Mouse (Mus musculus) hindbrain, embryonic 10.5 days (tissue): ENCODE data around the gene Ghdc. TPM values are rescaled to one million over a fixed set of nuclear protein-coding genes. Genes with fewer than 3 reads are reported as not detected.
"Not testable (repeated sequence)": the region's sequence is repeated elsewhere in the genome, so short reads cannot be mapped to it uniquely, and the experiment has no call there.

ENCODE experiments used
- DNase-seq: peaks from one replicate; pipeline ENCODE4 v3.0.0-alpha.2; 2017; ENCODE audit warnings: low spot score
- H3K27ac ChIP-seq: fragments of 300-500 bp; sonication (generic); 2 replicates; pipeline ENCODE4 v1.5.1; 2016; ENCODE audit warnings: mild to moderate bottlenecking, moderate library complexity
- H3K27me3 ChIP-seq: fragments of 300-500 bp; sonication (generic); 2 replicates; pipeline ENCODE4 v1.6.1; 2016; ENCODE audit warnings: mild to moderate bottlenecking; ENCODE audit not compliant: poor library complexity, insufficient read depth, severe bottlenecking
- H3K36me3 ChIP-seq: fragments of 300-500 bp; sonication (generic); 2 replicates; pipeline ENCODE4 v1.6.1; 2016; ENCODE audit warnings: mild to moderate bottlenecking, moderate library complexity
- H3K4me1 ChIP-seq: fragments of 300-500 bp; sonication (generic); replicated peaks from 2 replicates; pipeline ENCODE4 v1.6.1; 2016; ENCODE audit warnings: mild to moderate bottlenecking
- H3K4me3 ChIP-seq: fragments of 300-500 bp; sonication (generic); 2 replicates; pipeline ENCODE4 v1.5.1; 2016; ENCODE audit warnings: mild to moderate bottlenecking, moderate library complexity
- H3K9me3 ChIP-seq: fragments of 300-500 bp; sonication (generic); 2 replicates; pipeline ENCODE4 v1.6.1; 2016; ENCODE audit warnings: mild to moderate bottlenecking, moderate library complexity
- WGBS: fragments of 180-500 bp; shearing (Covaris S2); methylation state at CpG from one replicate; pipeline ENCODE4 v1.1.7; 2016; 5-methylcytosine and 5-hydroxymethylcytosine counted together
- polyA plus RNA-seq: library from polyadenylated mRNA; unstranded; fragments of >200 nt; fragmentation: Nextera tagmentation; extraction: Ambion mirVana; gene quantifications from 2 replicates; pipeline ENCODE4 v1.2.1, GENCODE M21; 2016

Ghdc gene
- polyA plus RNA-seq, 1 experiment from 2014 or later, result 4.3 TPM

GRCm38 (mm10) chr11:100805535-100805934, 34.8 kb upstream of the Ghdc start:
- DNase-seq, result no peak
- Histone ChIP-seq H3K36me3 (peaks cover 43% of the 10 kb centered on the region), H3K4me1 (0 out of 2 replicates have a peak, but pooled peaks cover 4% of the 10 kb centered on the region), H3K9me3 (0 out of 2 replicates have a peak, but pooled peaks cover 3% of the 10 kb centered on the region), H3K4me3 (no peak overlapping the region), H3K27me3 (no peaks in the 10 kb centered on the region), H3K27ac (no peak overlapping the region)
- WGBS, result 87% methylated on average over 7 of the region's 7 CpGs

GRCm38 (mm10) chr11:100804409-100804808, 33.7 kb upstream of the Ghdc start:
- peaks cover 53% of the 10 kb centered on the region for H3K36me3 ChIP-seq
- H3K4me1 ChIP-seq, result 0 out of 2 replicates have a peak, but pooled peaks cover 4% of the 10 kb centered on the region
- H3K27me3 ChIP-seq, result no peaks in the 10 kb centered on the region
- 94% methylated on average over 10 of the region's 10 CpGs for WGBS
- H3K27ac ChIP-seq, result no peak overlapping the region
- H3K9me3 ChIP-seq, result 0 out of 2 replicates have a peak, but pooled peaks cover 3% of the 10 kb centered on the region
- H3K4me3 ChIP-seq, result no peak overlapping the region
- no peak for DNase-seq

GRCm38 (mm10) chr11:100799426-100799825, 28.7 kb upstream of the Ghdc start:
- no peak overlapping the region for H3K27ac ChIP-seq
- H3K36me3 ChIP-seq, result peaks cover 55% of the 10 kb centered on the region
- no peak for DNase-seq
- WGBS, result 80% methylated on average over 5 of the region's 5 CpGs
- H3K27me3 ChIP-seq, result no peaks in the 10 kb centered on the region
- no peak overlapping the region for H3K4me3 ChIP-seq
- 0 out of 2 replicates have a peak, but pooled peaks cover 3% of the 10 kb centered on the region for H3K9me3 ChIP-seq
- H3K4me1 ChIP-seq, result no peaks in the 10 kb centered on the region

GRCm38 (mm10) chr11:100796585-100796984, 25.8 kb upstream of the Ghdc start:
- no peaks in the 10 kb centered on the region for H3K27me3 ChIP-seq
- H3K9me3 ChIP-seq, result no peaks in the 10 kb centered on the region
- H3K4me3 ChIP-seq, result no peak overlapping the region
- no peak for DNase-seq
- H3K36me3 ChIP-seq, result peaks cover 29% of the 10 kb centered on the region
- 63% methylated on average over 8 of the region's 8 CpGs for WGBS
- no peaks in the 10 kb centered on the region for H3K4me1 ChIP-seq
- H3K27ac ChIP-seq, result no peak overlapping the region

- H3K9me3 ChIP-seq, result no peaks in the 10 kb centered on the region
- H3K4me1 ChIP-seq, result no peaks in the 10 kb centered on the region
- no peak overlapping the region for H3K27ac ChIP-seq
- no peak overlapping the region for H3K4me3 ChIP-seq
- 97% methylated on average over 2 of the region's 2 CpGs for WGBS
- no peaks in the 10 kb centered on the region for H3K27me3 ChIP-seq
- no peak for DNase-seq
- H3K36me3 ChIP-seq, result peaks cover 21% of the 10 kb centered on the region
These were observed 24.6 kb upstream of the Ghdc start for GRCm38 (mm10) chr11:100795386-100795785.

GRCm38 (mm10) chr11:100791457-100792049, 20.8 kb upstream of the Ghdc start:
- Histone ChIP-seq H3K4me1 (peaks cover 13% of the 10 kb centered on the region), H3K27me3 (no peaks in the 10 kb centered on the region), H3K4me3 (no peak overlapping the region), H3K36me3 (peaks cover 24% of the 10 kb centered on the region), H3K27ac (no peak overlapping the region), H3K9me3 (no peaks in the 10 kb centered on the region)
- WGBS, result 79% methylated on average over 2 of the region's 2 CpGs
- DNase-seq, result no peak

GRCm38 (mm10) chr11:100790644-100791043, 19.9 kb upstream of the Ghdc start:
- 85% methylated on average over 9 of the region's 9 CpGs for WGBS
- not testable (repeated sequence) for DNase-seq

GRCm38 (mm10) chr11:100789702-100790101, 18.9 kb upstream of the Ghdc start:
- no peaks in the 10 kb centered on the region for H3K9me3 ChIP-seq
- peaks cover 17% of the 10 kb centered on the region for H3K4me1 ChIP-seq
- H3K36me3 ChIP-seq, result peaks cover 22% of the 10 kb centered on the region
- H3K27ac ChIP-seq, result no peak overlapping the region
- WGBS, result 88% methylated on average over 3 of the region's 3 CpGs
- H3K4me3 ChIP-seq, result no peak overlapping the region
- no peaks in the 10 kb centered on the region for H3K27me3 ChIP-seq
- no peak for DNase-seq

More at GRCm38 (mm10) chr11:100790644-100791043, 19.9 kb upstream of the Ghdc start:
- H3K27ac ChIP-seq, H3K4me3 ChIP-seq, H3K9me3 ChIP-seq, H3K27me3 ChIP-seq: not testable (repeated sequence)
- peaks cover 17% of the 10 kb centered on the region for H3K4me1 ChIP-seq
- H3K36me3 ChIP-seq, result peaks cover 22% of the 10 kb centered on the region

- DNase-seq, result no peak
- no peak overlapping the region for H3K4me3 ChIP-seq
- no peak overlapping the region for H3K27ac ChIP-seq
- H3K27me3 ChIP-seq, result no peaks in the 10 kb centered on the region
- peaks cover 43% of the 10 kb centered on the region for H3K36me3 ChIP-seq
- 94% methylated on average over 2 of the region's 2 CpGs for WGBS
- no peaks in the 10 kb centered on the region for H3K9me3 ChIP-seq
- H3K4me1 ChIP-seq, result peaks cover 21% of the 10 kb centered on the region
These were observed 15.0 kb upstream of the Ghdc start for GRCm38 (mm10) chr11:100785774-100786173.

GRCm38 (mm10) chr11:100784286-100784685, 13.5 kb upstream of the Ghdc start:
- Histone ChIP-seq H3K4me1 (peaks cover 17% of the 10 kb centered on the region), H3K27ac (no peak overlapping the region), H3K36me3 (peaks cover 42% of the 10 kb centered on the region), H3K9me3 (no peaks in the 10 kb centered on the region), H3K27me3 (no peaks in the 10 kb centered on the region), H3K4me3 (no peak overlapping the region)
- no peak for DNase-seq
- 87% methylated on average over 8 of the region's 8 CpGs for WGBS

- DNase-seq, result no peak
- Histone ChIP-seq H3K9me3 (no peaks in the 10 kb centered on the region), H3K4me3 (no peak overlapping the region), H3K4me1 (peaks cover 17% of the 10 kb centered on the region), H3K36me3 (peaks cover 33% of the 10 kb centered on the region), H3K27ac (no peak overlapping the region), H3K27me3 (no peaks in the 10 kb centered on the region)
- 86% methylated on average over 13 of the region's 13 CpGs for WGBS
These were observed 11.8 kb upstream of the Ghdc start for GRCm38 (mm10) chr11:100782568-100782967.

GRCm38 (mm10) chr11:100781763-100782475, 11.2 kb upstream of the Ghdc start:
- no peaks in the 10 kb centered on the region for H3K27me3 ChIP-seq
- no peaks in the 10 kb centered on the region for H3K9me3 ChIP-seq
- H3K27ac ChIP-seq, result no peak overlapping the region
- H3K4me1 ChIP-seq, result peaks cover 12% of the 10 kb centered on the region
- H3K36me3 ChIP-seq, result peaks cover 33% of the 10 kb centered on the region
- no peak for DNase-seq
- WGBS, result 92% methylated on average over 15 of the region's 15 CpGs
- H3K4me3 ChIP-seq, result no peak overlapping the region

- Histone ChIP-seq H3K4me3 (no peak overlapping the region), H3K27me3 (no peaks in the 10 kb centered on the region), H3K36me3 (peaks cover 29% of the 10 kb centered on the region), H3K9me3 (no peaks in the 10 kb centered on the region), H3K27ac (no peak overlapping the region), H3K4me1 (peaks cover 4% of the 10 kb centered on the region; the same call in 1 of the 2 replicates)
- 81% methylated on average over 8 of the region's 8 CpGs for WGBS
- no peak for DNase-seq
These were observed 9.5 kb upstream of the Ghdc start for GRCm38 (mm10) chr11:100780247-100780646.
